ENCODE assay signal across 9 mouse cellular contexts in the genomic region with DNA sequence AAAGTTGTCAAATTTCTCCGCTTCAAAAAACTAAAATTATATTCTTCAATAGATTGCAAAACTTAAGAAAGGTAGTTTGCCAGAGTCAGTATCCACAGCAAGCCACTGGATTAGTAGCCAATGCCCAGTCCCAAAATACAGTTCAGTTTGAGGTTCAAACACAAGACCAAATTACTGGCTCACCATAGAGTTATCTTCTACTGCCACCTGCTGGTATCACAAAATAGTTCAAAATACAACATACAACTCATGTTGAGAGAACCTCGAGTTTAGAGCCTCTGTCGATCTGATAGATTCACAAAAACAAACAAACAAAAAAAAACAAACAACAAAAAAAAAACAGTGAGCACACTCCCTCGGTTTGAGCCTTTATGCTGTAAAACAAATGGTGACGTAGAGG. TPM values are rescaled to one million over a fixed set of nuclear protein-coding genes. Genes with fewer than 3 reads are reported as not detected.
DNase-seq lines count a peak whose midpoint lies in the region; ATAC-seq and TF ChIP-seq lines count a peak whose summit lies in the region.
"Had no signal": no experiment of that assay in that cellular context is flagged by ENCODE, and none has a peak within 500 bp of the region (broad histone marks: within the 10 kb centered on the region; RNA-seq: fewer than 3 reads in every experiment).

No protein-coding gene starts in this region.

- TF ChIP-seq CTCF in heart, adult 2 months (IDR thresholded peaks at IDR 0.05) = peak; percentile 75
- peak; percentile 64 for TF ChIP-seq CTCF in lung, postnatal 0 days (IDR thresholded peaks at IDR 0.05)

- H3K27ac ChIP-seq in heart, adult 2 months = no peak overlapping the region
- H3K27ac ChIP-seq in heart, embryonic 10.5 days = no peak overlapping the region
- no peak overlapping the region for H3K27ac ChIP-seq in lung, postnatal 0 days (ENCODE audit: low read length)
- H3K27ac ChIP-seq in forebrain, embryonic 15.5 days (replicated peaks) = no peak overlapping the region

- TF ChIP-seq EP300 in heart, adult 2 months (IDR thresholded peaks at IDR 0.05; ENCODE audit: insufficient read depth, low read depth, low read length) = no peak
- no peak for TF ChIP-seq EP300 in lung, postnatal 0 days (IDR thresholded peaks at IDR 0.05)

- no peaks in the 10 kb centered on the region for H3K27me3 ChIP-seq in heart, adult 2 months (ENCODE audit: control insufficient read depth, insufficient read depth, low read length)
- H3K27me3 ChIP-seq in heart, embryonic 10.5 days (ENCODE audit: insufficient read depth, poor library complexity, severe bottlenecking) = no peaks in the 10 kb centered on the region
- H3K27me3 ChIP-seq in lung, postnatal 0 days (replicated peaks; ENCODE audit: insufficient read depth, low read length) = no peaks in the 10 kb centered on the region
- no peaks in the 10 kb centered on the region for H3K27me3 ChIP-seq in forebrain, embryonic 15.5 days
- H3K27me3 ChIP-seq: megakaryocyte, embryonic 14.5 days had no signal

- intact Hi-C loops in heart, adult 2 months (cut with DNase I) = loop anchor here (10.0 kb wide), 1 partner anchor 881 kb away; no protein-coding TSS in a partner anchor

- DNase-seq in heart, adult 2 months = no peak
- no peak for DNase-seq in heart, embryonic 10.5 days (ENCODE audit: low spot score)
- DNase-seq in lung, postnatal 0 days (ENCODE audit: low spot score) = peak; percentile 34
- no peak for DNase-seq in lung, postnatal 14 days
- peak; percentile 14 for DNase-seq in WW6 (ENCODE audit: low read depth, low spot score)
- DNase-seq in mesoderm, embryonic 11.5 days (ENCODE audit: low read depth, low spot score) = peak; percentile 36
- no peak for DNase-seq in urinary bladder, adult 2 months (ENCODE audit: low spot score)

- WGBS in heart, adult 2 months = 58% methylated on average over 5 of the region's 5 CpGs
- WGBS in heart, embryonic 10.5 days = 50% methylated on average over 5 of the region's 5 CpGs
- 45% methylated on average over 5 of the region's 5 CpGs for WGBS in lung, postnatal 0 days
- 53% methylated on average over 5 of the region's 5 CpGs for WGBS in forebrain, embryonic 15.5 days

- no peak overlapping the region for H3K4me2 ChIP-seq in lung, postnatal 0 days (replicated peaks; ENCODE audit: low read depth, low read length)
- H3K4me2 ChIP-seq in forebrain, embryonic 15.5 days (replicated peaks) = no peak overlapping the region

- no peaks in the 10 kb centered on the region for H3K36me3 ChIP-seq in heart, adult 2 months (ENCODE audit: control insufficient read depth, insufficient read depth, low read length)
- no peaks in the 10 kb centered on the region for H3K36me3 ChIP-seq in heart, embryonic 10.5 days
- no peaks in the 10 kb centered on the region for H3K36me3 ChIP-seq in lung, postnatal 0 days (ENCODE audit: insufficient read depth, low read length)
- H3K36me3 ChIP-seq in forebrain, embryonic 15.5 days = no peaks in the 10 kb centered on the region

- ATAC-seq in lung, postnatal 0 days = no peak
- no peak for ATAC-seq in forebrain, embryonic 15.5 days (replicated peaks)

- TF ChIP-seq POLR2A in heart, adult 2 months (IDR thresholded peaks at IDR 0.05; ENCODE audit: insufficient read depth, low read depth, low read length) = no peak

- no peak overlapping the region for H3K9ac ChIP-seq in heart, adult 2 months (ENCODE audit: low read depth, low read length)
- H3K9ac ChIP-seq in lung, postnatal 0 days (replicated peaks; ENCODE audit: low read depth) = no peak overlapping the region
- H3K9ac ChIP-seq in forebrain, embryonic 15.5 days (replicated peaks) = no peak overlapping the region

- no peak overlapping the region for H3K4me3 ChIP-seq in heart, adult 2 months
- no peak overlapping the region for H3K4me3 ChIP-seq in heart, embryonic 10.5 days
- no peak overlapping the region for H3K4me3 ChIP-seq in lung, postnatal 0 days (ENCODE audit: low read depth, low read length)
- no peak overlapping the region for H3K4me3 ChIP-seq in forebrain, embryonic 15.5 days
- H3K4me3 ChIP-seq: megakaryocyte, embryonic 14.5 days had no signal

- no peaks in the 10 kb centered on the region for H3K79me2 ChIP-seq in heart, adult 2 months (replicated peaks; ENCODE audit: control insufficient read depth, insufficient read depth, low read length)

- no peaks in the 10 kb centered on the region for H3K4me1 ChIP-seq in heart, adult 2 months (ENCODE audit: control insufficient read depth, insufficient read depth, low read length)
- no peaks in the 10 kb centered on the region for H3K4me1 ChIP-seq in heart, embryonic 10.5 days
- H3K4me1 ChIP-seq in lung, postnatal 0 days (ENCODE audit: insufficient read depth, low read depth, low read length) = no peaks in the 10 kb centered on the region
- H3K4me1 ChIP-seq in forebrain, embryonic 15.5 days = no peaks in the 10 kb centered on the region
- H3K4me1 ChIP-seq: megakaryocyte, embryonic 14.5 days had no signal

- H3K9me3 ChIP-seq in heart, embryonic 10.5 days = no peaks in the 10 kb centered on the region
- H3K9me3 ChIP-seq in lung, postnatal 0 days (ENCODE audit: low read length) = no peaks in the 10 kb centered on the region
- no peaks in the 10 kb centered on the region for H3K9me3 ChIP-seq in forebrain, embryonic 15.5 days
- H3K9me3 ChIP-seq: megakaryocyte, embryonic 14.5 days had no signal

RNA-seq across cellular contexts. Expression of a gene that starts 42.4 kb away (rescaled TPM):
- 10 to 100 TPM; 12.4 to 13.4 TPM for total RNA-seq in heart, adult 2 months (2021)
- 5.3 and 8.3 TPM in 2 replicates for polyA plus RNA-seq in heart, adult 2 months (2012; rRNA removed)
- 8.2 and 12.4 TPM in 2 replicates for polyA plus RNA-seq in heart, embryonic 10.5 days (2016; fragmentation: Nextera tagmentation; extraction: Ambion mirVana)
- polyA plus RNA-seq in lung, postnatal 0 days (2015; fragmentation: Nextera tagmentation; extraction: Ambion mirVana) = 14.0 and 16.1 TPM in 2 replicates
- 13.1 and 13.3 TPM in 2 replicates for polyA plus RNA-seq in urinary bladder, adult 2 months (2012; rRNA removed)
- 25.7 and 26.3 TPM in 2 replicates for polyA plus RNA-seq in forebrain, embryonic 15.5 days (2015; fragmentation: Nextera tagmentation; extraction: Ambion mirVana)

Comparison
In these comparisons a context has a peak if more than half of its experiments do, and no peak if none do; other contexts are left out.
1. DNase-seq: peak in lung, postnatal 0 days (single experiment), WW6 (single experiment) and mesoderm, embryonic 11.5 days (single experiment); none in heart, adult 2 months (0 of 2), heart, embryonic 10.5 days (single experiment), lung, postnatal 14 days (single experiment) and urinary bladder, adult 2 months (single experiment).